Mouse (Mus musculus) cortical plate, adult 2 months (tissue): ENCODE data around the gene Glo1. TPM values are rescaled to one million over a fixed set of nuclear protein-coding genes. Genes with fewer than 3 reads are reported as not detected.

Experiments
- H3K27ac ChIP-seq: fragments of 200-500 bp; 2 replicates; pipeline ENCODE4 v1.5.1; 2012; ENCODE audit warnings: low read length, control low read depth, inconsistent platforms; ENCODE audit not compliant: insufficient read depth
- H3K4me1 ChIP-seq: fragments of 200-500 bp; 2 replicates; pipeline ENCODE4 v1.6.1; 2011; ENCODE audit warnings: low read length; ENCODE audit not compliant: control insufficient read depth, insufficient read depth
- H3K4me3 ChIP-seq: fragments of 200-500 bp; 2 replicates; pipeline ENCODE4 v1.5.1; 2011; ENCODE audit warnings: mild to moderate bottlenecking, low read length, control low read depth; ENCODE audit not compliant: insufficient read depth
- CTCF ChIP-seq: fragments of 200-500 bp; IDR thresholded peaks from 2 replicates; pipeline ENCODE4 v1.5.1; 2011; ENCODE audit warnings: mild to moderate bottlenecking, control low read depth, low read length; ENCODE audit not compliant: insufficient read depth; ENCODE audit errors: extremely low read depth
- POLR2A ChIP-seq: fragments of 200-500 bp; IDR thresholded peaks from 2 replicates; pipeline ENCODE4 v1.6.1; 2011; ENCODE audit warnings: mild to moderate bottlenecking, low read length, control low read depth; ENCODE audit not compliant: insufficient read depth; ENCODE audit errors: extremely low read depth
- polyA plus RNA-seq: library from polyadenylated mRNA; depleted of rRNA; stranded (reverse); fragments of >200 nt; gene quantifications from 2 replicates; pipeline ENCODE4 v1.2.3, GENCODE M21; 2012; rRNA removed

Glo1 gene
- polyA plus RNA-seq, 1 experiment: 115 TPM

DNA sequence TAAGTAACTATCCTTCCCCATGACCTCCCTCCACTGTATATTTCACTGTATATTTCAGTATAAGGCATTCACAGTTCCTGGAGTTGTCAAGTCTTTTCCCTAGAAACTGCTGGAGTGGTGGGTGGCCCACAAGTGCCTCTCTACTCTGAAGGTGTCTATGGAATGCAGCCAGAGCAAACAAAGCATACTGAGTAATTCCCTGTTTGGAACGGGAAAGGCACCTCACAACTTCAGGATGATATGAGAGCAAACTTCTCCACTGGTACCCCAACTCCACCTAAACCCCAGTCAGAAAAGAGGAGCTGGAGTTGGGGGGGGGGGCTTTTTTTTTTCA is 75.9 kb downstream of the Glo1 start:
- no peak for TF ChIP-seq POLR2A
- TF ChIP-seq CTCF: no peak
- Histone ChIP-seq H3K27ac (no peak overlapping the region), H3K4me1 (peaks cover 5% of the 10 kb centered on the region; the same call in 1 of the 2 replicates), H3K4me3 (no peak overlapping the region)

DNA sequence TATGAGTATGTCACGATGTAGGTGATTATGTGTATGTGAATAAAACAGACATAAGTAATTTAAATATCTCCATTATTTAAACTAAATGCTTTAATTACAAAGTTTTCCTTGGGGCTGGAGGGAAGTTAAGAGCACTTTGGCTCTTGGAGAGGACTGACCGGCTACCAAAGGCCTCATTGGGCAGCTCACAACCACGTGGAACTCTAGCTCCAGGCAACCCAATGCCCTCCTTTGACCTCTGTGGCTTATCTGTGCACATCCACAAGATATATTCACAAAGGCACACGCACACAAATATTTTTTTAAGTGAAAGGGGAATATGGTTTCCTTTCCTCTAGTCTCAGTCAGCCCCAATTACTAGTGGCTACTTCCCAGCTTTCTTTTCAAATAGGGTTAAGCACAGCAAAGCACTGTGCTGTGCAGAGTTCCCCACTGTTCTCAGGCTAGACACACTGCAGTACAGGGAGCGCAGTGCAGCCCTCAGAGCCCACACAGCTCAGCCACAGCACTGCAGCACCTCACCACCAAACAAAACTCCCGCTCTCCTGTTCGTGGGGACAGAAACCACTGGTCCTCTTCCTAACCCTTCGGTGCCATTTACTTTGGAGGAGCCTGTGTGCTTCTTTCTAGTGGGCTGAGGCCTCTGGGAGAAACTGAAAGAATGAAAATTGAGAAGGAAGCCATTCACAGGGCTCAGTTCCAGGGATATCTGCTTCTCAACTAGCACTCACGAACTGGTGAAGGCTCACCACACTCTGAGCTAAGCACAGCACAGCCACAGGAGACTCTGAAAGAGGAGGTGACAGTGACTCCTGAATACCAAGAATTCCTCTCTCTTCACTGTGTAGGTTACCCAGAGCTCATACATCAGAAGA is 76.5 kb downstream of the Glo1 start:
- no peak overlapping the region for H3K27ac ChIP-seq
- peaks cover 5% of the 10 kb centered on the region; the same call in 1 of the 2 replicates for H3K4me1 ChIP-seq
- H3K4me3 ChIP-seq: no peak overlapping the region
- TF ChIP-seq CTCF: no peak
- TF ChIP-seq POLR2A: no peak

GRCm38 (mm10) chr17:30539098-30539497 is 87.6 kb downstream of the Glo1 start:
- Histone ChIP-seq H3K4me1 (no peaks in the 10 kb centered on the region; the same call in 1 of the 2 replicates), H3K27ac (no peak overlapping the region), H3K4me3 (no peak overlapping the region)
- TF ChIP-seq POLR2A (no peak), CTCF (no peak)

- no peak overlapping the region for H3K27ac ChIP-seq
- TF ChIP-seq POLR2A: no peak
- TF ChIP-seq CTCF: no peak
- H3K4me1 ChIP-seq: no peaks in the 10 kb centered on the region
- no peak overlapping the region for H3K4me3 ChIP-seq
These were observed 90.0 kb downstream of the Glo1 start for GRCm38 (mm10) chr17:30536651-30537050.

Other genes starting within 250 kb of the Glo1 start
- gene Btbd9, start 50.4 kb downstream of the Glo1 start, polyA plus RNA-seq: 43.5 and 50.2 TPM in 2 replicates
- 0.49 and 0.50 TPM in 2 replicates for gene Dnah8, start 2.5 kb downstream of the Glo1 start, polyA plus RNA-seq